Mouse (Mus musculus): ENCODE data around the gene Il27ra.

GRCm38 (mm10) chr8:84067911-84068310, 25.5 kb upstream of the Il27ra start:
- TF ChIP-seq POLR2A (IDR thresholded peaks at IDR 0.05; ENCODE audit: insufficient read depth, low read depth, low read length) (no peak), CTCF (IDR thresholded peaks at IDR 0.05; ENCODE audit: insufficient read depth, low read depth, low read length) (no peak)
